Mouse (Mus musculus): ENCODE results near the gene Rnf31. TPM values are rescaled to one million over a fixed set of nuclear protein-coding genes. Genes with fewer than 3 reads are reported as not detected.

The Rnf31 gene
- polyA plus RNA-seq, 1 experiment from 2014 or later = 18.1 TPM

DNA sequence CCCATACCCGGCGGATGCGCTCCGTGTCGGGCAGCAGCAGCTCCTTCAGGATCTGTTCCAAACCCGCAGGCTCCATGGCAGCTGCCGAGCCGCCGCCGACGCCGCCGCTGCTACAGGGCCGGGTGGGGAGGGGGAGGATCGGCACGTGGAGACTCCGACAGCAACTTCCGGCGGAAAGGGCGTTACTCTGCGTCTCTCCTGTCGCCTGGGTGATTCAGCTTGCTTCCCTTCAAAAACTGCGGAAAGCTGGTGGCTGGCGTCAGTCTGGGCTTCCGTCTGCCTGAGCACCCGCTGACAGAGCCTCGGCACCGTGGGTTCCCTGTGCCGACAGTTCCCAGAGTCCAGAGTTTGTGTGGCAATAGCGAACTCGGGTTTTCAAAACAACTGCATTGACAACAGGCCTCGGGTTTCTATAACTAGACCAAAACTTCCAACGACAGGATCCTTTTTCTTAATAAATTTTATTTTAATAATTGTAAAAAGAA, 44.1 kb downstream of the Rnf31 start, which contains the start of gene Ipo4:
Gene Ipo4 (minus strand): TSS at position 435 of the 485 bp plus-strand sequence.
- peak within 1 kb of the TSS; percentile 69 for H3K4me3 ChIP-seq (ENCODE audit: low read length)
- H3K9ac ChIP-seq (ENCODE audit: low read length) = peak within 1 kb of the TSS; percentile 76
- ATAC-seq (ENCODE audit: low read depth) = peak; percentile 94
- H3K27ac ChIP-seq (ENCODE audit: low read length) = peak within 1 kb of the TSS; percentile 69
- H3K9me3 ChIP-seq (ENCODE audit: control insufficient read depth, low read length) = no peaks in the 10 kb centered on the region
- H3K27me3 ChIP-seq (ENCODE audit: control insufficient read depth, insufficient read depth, low read depth, low read length) = no peaks in the 10 kb centered on the region
- peaks cover 5% of the 10 kb centered on the region; the same call in 1 of the 2 replicates for H3K4me1 ChIP-seq (replicated peaks; ENCODE audit: control insufficient read depth, insufficient read depth, low read length)
- peak within 1 kb of the TSS; percentile 86 for H3K4me2 ChIP-seq (ENCODE audit: low read depth, low read length)
- peaks cover 58% of the 10 kb centered on the region for H3K36me3 ChIP-seq (ENCODE audit: control insufficient read depth, insufficient read depth, low read length)
- WGBS = 1% methylated on average over 33 of the region's 33 CpGs

DNA sequence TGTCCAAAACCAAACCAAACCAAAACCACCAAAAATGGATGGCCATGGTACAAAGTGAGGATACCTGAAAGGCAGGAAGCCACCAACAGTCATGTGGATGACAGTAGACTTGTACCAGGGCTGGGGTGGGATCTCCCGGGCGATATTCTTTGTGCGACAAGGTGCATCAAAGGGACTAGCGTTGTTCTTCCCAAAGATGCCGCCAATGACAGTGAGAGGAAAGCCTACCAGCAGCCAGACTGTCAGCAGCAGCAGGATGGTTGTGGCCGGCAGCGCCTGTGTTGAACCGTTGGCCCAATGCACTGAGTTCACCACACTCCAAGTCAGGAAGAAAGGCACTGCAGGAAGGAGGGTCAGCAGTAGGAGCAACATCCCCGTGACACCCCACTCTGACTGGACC, 46.3 kb downstream of the Rnf31 start, which contains the start of gene Gm49378:
Gene Gm49378 (minus strand): TSS at position 101 of the 400 bp plus-strand sequence.
- ATAC-seq (ENCODE audit: low read depth) = no peak
- Histone ChIP-seq H3K27me3 (ENCODE audit: control insufficient read depth, insufficient read depth, low read depth, low read length) (no peaks in the 10 kb centered on the region), H3K27ac (ENCODE audit: low read length) (no peak within 1 kb of the TSS), H3K9me3 (ENCODE audit: control insufficient read depth, low read length) (no peaks in the 10 kb centered on the region), H3K9ac (ENCODE audit: low read length) (no peak within 1 kb of the TSS), H3K36me3 (ENCODE audit: control insufficient read depth, insufficient read depth, low read length) (peaks cover 48% of the 10 kb centered on the region), H3K4me2 (ENCODE audit: low read depth, low read length) (no peak within 1 kb of the TSS), H3K4me3 (ENCODE audit: low read length) (no peak within 1 kb of the TSS), H3K4me1 (replicated peaks; ENCODE audit: control insufficient read depth, insufficient read depth, low read length) (peaks cover 12% of the 10 kb centered on the region; the same call in 1 of the 2 replicates)
- WGBS = 97% methylated on average over 9 of the region's 9 CpGs

DNA sequence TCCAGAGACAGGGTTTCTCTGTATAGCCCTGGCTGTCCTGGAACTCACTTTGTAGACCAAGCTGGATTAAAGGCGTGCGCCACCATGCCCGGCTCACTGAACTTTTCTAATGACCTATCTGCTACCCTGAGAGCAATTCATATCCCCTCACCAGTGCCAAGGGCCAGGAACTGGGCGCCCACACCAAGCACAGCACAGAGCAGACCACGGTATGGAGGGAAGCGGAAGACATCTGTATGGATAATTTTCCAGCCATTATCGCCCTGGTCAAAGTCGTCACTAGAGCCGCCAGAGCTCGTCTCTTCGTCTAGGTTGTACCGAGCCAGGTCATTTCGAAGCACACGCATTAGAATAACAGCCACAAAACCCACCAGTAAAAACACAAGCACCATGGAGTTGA, 49.3 kb downstream of the Rnf31 start:
- Histone ChIP-seq H3K4me3 (ENCODE audit: low read length) (no peak overlapping the region), H3K36me3 (ENCODE audit: control insufficient read depth, insufficient read depth, low read length) (peaks cover 39% of the 10 kb centered on the region), H3K4me1 (replicated peaks; ENCODE audit: control insufficient read depth, insufficient read depth, low read length) (peaks cover 13% of the 10 kb centered on the region), H3K27me3 (ENCODE audit: control insufficient read depth, insufficient read depth, low read depth, low read length) (no peaks in the 10 kb centered on the region), H3K9me3 (ENCODE audit: control insufficient read depth, low read length) (no peaks in the 10 kb centered on the region), H3K9ac (ENCODE audit: low read length) (no peak overlapping the region), H3K27ac (ENCODE audit: low read length) (no peak overlapping the region), H3K4me2 (ENCODE audit: low read depth, low read length) (no peak overlapping the region)
- no peak for ATAC-seq (ENCODE audit: low read depth)
- 96% methylated on average over 14 of the region's 14 CpGs for WGBS

DNA sequence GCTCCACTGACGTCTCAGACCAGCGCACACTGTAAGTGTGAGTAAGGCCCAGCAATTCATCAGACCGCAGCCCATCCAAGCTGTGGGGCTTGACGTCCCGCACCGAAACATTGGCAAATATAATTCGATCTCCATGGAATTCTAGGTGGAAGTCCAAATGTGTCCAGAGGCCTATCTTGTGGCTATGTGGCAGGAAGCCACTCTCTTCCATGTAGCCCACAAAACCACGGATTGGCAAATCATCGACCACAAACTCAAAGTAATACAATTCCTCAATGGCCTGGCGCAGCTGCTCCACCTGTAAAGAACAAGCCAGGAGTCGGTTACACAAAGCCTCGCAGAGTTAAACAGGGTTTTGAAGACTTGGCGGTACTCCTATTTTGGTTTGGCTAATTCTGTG, 49.8 kb downstream of the Rnf31 start:
- Histone ChIP-seq H3K36me3 (ENCODE audit: control insufficient read depth, insufficient read depth, low read length) (peaks cover 38% of the 10 kb centered on the region), H3K9ac (ENCODE audit: low read length) (no peak overlapping the region), H3K4me2 (ENCODE audit: low read depth, low read length) (no peak overlapping the region), H3K9me3 (ENCODE audit: control insufficient read depth, low read length) (no peaks in the 10 kb centered on the region), H3K4me1 (replicated peaks; ENCODE audit: control insufficient read depth, insufficient read depth, low read length) (peaks cover 13% of the 10 kb centered on the region), H3K27ac (ENCODE audit: low read length) (no peak overlapping the region), H3K4me3 (ENCODE audit: low read length) (no peak overlapping the region), H3K27me3 (ENCODE audit: control insufficient read depth, insufficient read depth, low read depth, low read length) (no peaks in the 10 kb centered on the region)
- ATAC-seq (ENCODE audit: low read depth) = no peak
- 91% methylated on average over 13 of the region's 13 CpGs for WGBS

DNA sequence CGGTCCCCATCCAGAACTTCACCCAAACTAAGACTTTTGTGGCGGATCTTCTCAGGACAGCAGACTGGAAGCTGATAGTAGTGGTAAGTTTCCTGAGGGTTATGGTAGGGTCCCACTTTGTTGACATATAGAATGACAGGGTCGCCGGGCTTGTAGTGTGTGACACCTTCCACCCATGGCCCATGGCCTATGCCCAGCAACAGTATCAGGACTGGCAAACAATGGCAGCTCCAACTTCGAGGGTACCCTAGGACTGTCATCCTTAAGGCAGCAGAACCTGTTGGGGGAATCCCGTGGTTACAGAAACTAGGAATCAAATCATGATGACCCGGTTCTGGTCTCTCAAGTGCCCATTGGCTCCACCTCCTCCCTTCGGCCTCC, 51.2 kb downstream of the Rnf31 start:
- 0 out of 2 replicates have a peak, but pooled peaks have one; percentile 20 for ATAC-seq (ENCODE audit: low read depth)
- Histone ChIP-seq H3K9me3 (ENCODE audit: control insufficient read depth, low read length) (no peaks in the 10 kb centered on the region), H3K4me3 (ENCODE audit: low read length) (peak overlapping the region; percentile 96), H3K36me3 (ENCODE audit: control insufficient read depth, insufficient read depth, low read length) (peaks cover 32% of the 10 kb centered on the region), H3K4me2 (ENCODE audit: low read depth, low read length) (peak overlapping the region; percentile 87), H3K9ac (ENCODE audit: low read length) (peak overlapping the region; percentile 98), H3K4me1 (replicated peaks; ENCODE audit: control insufficient read depth, insufficient read depth, low read length) (peaks cover 13% of the 10 kb centered on the region), H3K27me3 (ENCODE audit: control insufficient read depth, insufficient read depth, low read depth, low read length) (no peaks in the 10 kb centered on the region), H3K27ac (ENCODE audit: low read length) (peak overlapping the region; percentile 97)
- 12% methylated on average over 8 of the region's 8 CpGs for WGBS

DNA sequence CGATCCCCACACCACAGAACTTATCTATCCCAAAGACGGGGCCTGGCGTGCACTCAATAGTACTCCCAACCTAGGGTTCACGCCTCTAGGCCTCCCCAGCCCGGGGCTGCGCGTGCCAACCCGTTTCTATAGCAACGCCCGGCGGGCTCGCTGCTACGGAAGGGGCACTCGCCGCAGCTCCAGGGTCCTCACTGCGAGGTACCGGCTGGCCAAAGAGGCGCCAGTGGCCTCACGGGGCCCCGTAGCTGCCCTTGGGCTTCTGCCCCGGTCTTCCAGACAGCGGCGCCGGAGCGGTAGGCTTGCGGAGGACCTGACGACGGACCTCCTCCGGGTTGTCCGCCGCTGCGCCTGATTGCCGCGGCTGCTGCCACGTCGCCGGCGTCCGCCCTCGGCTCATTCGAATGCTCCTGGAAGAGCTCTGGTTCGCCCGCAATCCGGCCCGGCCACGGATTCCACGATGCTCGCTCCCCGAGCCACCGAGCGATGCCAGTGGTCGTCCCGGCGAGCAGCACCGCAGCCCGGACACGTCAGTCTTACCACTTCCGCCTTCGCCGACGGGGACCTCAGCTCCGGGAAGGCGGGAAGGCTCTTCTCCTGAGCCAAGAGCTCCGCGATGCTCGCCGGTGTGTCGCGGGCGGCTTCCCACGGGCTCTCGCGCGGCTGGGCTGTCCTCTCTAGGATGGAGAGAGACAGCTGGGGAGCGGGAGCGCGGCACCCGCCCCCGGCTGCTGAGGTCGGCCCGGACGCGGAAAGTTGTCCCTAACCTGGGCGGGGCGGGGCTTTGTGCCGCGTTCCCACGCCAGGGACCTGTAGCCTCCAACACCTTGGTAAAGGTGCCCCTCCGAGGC, 51.8 kb downstream of the Rnf31 start, which contains the start of gene Tm9sf1:
Gene Tm9sf1 (minus strand): TSS at position 747 of the 848 bp plus-strand sequence.
- peak within 1 kb of the TSS; percentile 97 for H3K27ac ChIP-seq (ENCODE audit: low read length)
- H3K27me3 ChIP-seq (ENCODE audit: control insufficient read depth, insufficient read depth, low read depth, low read length) = no peaks in the 10 kb centered on the region
- H3K36me3 ChIP-seq (ENCODE audit: control insufficient read depth, insufficient read depth, low read length) = peaks cover 26% of the 10 kb centered on the region
- no peaks in the 10 kb centered on the region for H3K9me3 ChIP-seq (ENCODE audit: control insufficient read depth, low read length)
- peak within 1 kb of the TSS; percentile 96 for H3K4me3 ChIP-seq (ENCODE audit: low read length)
- peak; percentile 90 for ATAC-seq (ENCODE audit: low read depth)
- H3K4me1 ChIP-seq (replicated peaks; ENCODE audit: control insufficient read depth, insufficient read depth, low read length) = peaks cover 13% of the 10 kb centered on the region
- H3K4me2 ChIP-seq (ENCODE audit: low read depth, low read length) = peak within 1 kb of the TSS; percentile 87
- H3K9ac ChIP-seq (ENCODE audit: low read length) = peak within 1 kb of the TSS; percentile 98
- WGBS = under 1% methylated on average over 87 of the region's 89 CpGs

DNA sequence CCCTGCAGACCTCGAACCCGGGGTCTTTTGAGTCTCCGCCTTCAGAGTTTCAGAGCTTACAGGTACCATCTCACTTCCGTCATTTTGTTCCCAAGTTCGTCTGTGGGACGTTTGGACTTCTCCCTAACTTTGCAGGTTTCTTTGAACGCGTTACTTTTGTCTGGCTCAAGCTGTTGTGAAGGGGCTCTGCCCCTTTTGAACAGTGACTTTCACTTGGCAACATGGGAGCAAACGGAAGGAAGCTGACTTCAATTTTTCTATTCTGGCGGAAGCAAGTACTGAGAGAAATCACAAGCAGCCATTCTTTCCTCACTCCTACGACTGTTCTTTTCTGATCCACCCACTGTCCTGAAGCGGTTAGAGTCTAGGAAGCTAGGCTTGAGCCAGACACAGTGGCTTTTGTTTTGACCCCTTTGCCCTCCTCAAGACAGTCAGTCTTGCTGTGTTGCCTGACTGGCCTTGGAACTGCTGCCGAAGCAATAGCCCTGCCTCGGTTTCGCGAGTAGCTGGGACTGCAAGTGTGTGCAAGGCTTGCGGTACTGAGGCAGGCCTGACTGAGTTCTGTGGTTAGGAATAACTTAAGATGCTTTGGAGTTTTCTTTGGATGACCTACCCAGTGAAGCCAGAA, 52.9 kb downstream of the Rnf31 start:
- Histone ChIP-seq H3K27me3 (ENCODE audit: control insufficient read depth, insufficient read depth, low read depth, low read length) (no peaks in the 10 kb centered on the region), H3K4me2 (ENCODE audit: low read depth, low read length) (peak overlapping the region; percentile 87), H3K9me3 (ENCODE audit: control insufficient read depth, low read length) (no peaks in the 10 kb centered on the region), H3K4me3 (ENCODE audit: low read length) (peak overlapping the region; percentile 96), H3K36me3 (ENCODE audit: control insufficient read depth, insufficient read depth, low read length) (peaks cover 19% of the 10 kb centered on the region), H3K9ac (ENCODE audit: low read length) (peak overlapping the region; percentile 98), H3K4me1 (replicated peaks; ENCODE audit: control insufficient read depth, insufficient read depth, low read length) (peaks cover 13% of the 10 kb centered on the region), H3K27ac (ENCODE audit: low read length) (peak overlapping the region; percentile 97)
- 14% methylated on average over 17 of the region's 17 CpGs for WGBS
- ATAC-seq (ENCODE audit: low read depth) = no peak

DNA sequence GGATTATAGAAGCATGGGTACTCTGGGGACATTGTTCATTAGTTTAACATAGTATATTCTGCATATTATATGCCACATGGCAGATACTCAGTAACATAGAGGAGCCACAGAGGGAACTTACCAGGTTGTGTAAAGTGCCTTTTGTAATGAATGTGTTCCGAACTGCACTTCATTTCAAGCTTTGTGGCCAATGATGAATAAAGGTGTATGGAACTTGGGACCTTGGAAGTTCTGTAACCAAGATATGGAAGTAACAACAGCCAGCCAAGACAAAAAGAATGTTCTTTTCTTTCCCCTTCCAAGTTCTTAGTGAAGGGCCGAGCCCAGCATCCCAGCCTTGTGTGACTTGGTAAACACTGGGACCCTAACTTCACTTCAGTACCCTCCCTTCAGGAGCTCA, 58.4 kb downstream of the Rnf31 start, which contains the start of gene Tssk4:
Gene Tssk4 (plus strand): TSS at position 301 of the 400 bp plus-strand sequence.
- H3K27ac ChIP-seq (ENCODE audit: low read length) = no peak within 1 kb of the TSS
- ATAC-seq (ENCODE audit: low read depth) = no peak
- H3K4me1 ChIP-seq (replicated peaks; ENCODE audit: control insufficient read depth, insufficient read depth, low read length) = peaks cover 1% of the 10 kb centered on the region
- H3K4me2 ChIP-seq (ENCODE audit: low read depth, low read length) = no peak within 1 kb of the TSS
- no peak within 1 kb of the TSS for H3K9ac ChIP-seq (ENCODE audit: low read length)
- H3K27me3 ChIP-seq (ENCODE audit: control insufficient read depth, insufficient read depth, low read depth, low read length) = no peaks in the 10 kb centered on the region
- H3K9me3 ChIP-seq (ENCODE audit: control insufficient read depth, low read length) = no peaks in the 10 kb centered on the region
- WGBS = 93% methylated on average over 2 of the region's 2 CpGs
- no peak within 1 kb of the TSS for H3K4me3 ChIP-seq (ENCODE audit: low read length)
- H3K36me3 ChIP-seq (ENCODE audit: control insufficient read depth, insufficient read depth, low read length) = no peaks in the 10 kb centered on the region

DNA sequence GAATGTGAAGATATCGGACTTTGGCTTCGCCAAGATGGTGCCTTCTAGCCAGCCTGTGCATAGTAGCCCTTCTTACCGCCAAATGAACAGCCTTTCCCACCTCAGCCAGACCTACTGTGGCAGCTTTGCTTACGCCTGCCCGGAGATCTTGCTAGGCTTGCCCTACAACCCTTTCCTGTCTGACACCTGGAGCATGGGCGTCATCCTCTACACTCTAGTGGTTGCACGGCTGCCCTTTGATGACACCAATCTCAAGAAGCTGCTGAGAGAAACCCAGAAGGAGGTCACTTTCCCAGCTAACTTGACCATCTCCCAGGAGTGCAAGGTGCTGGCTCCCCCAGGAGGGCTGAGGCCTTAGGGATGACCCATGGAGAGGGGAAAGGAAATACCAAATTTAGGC, 60.0 kb downstream of the Rnf31 start:
- H3K4me3 ChIP-seq (ENCODE audit: low read length) = no peak overlapping the region
- H3K9me3 ChIP-seq (ENCODE audit: control insufficient read depth, low read length) = no peaks in the 10 kb centered on the region
- no peak overlapping the region for H3K27ac ChIP-seq (ENCODE audit: low read length)
- H3K27me3 ChIP-seq (ENCODE audit: control insufficient read depth, insufficient read depth, low read depth, low read length) = no peaks in the 10 kb centered on the region
- H3K4me2 ChIP-seq (ENCODE audit: low read depth, low read length) = no peak overlapping the region
- H3K9ac ChIP-seq (ENCODE audit: low read length) = no peak overlapping the region
- H3K4me1 ChIP-seq (replicated peaks; ENCODE audit: control insufficient read depth, insufficient read depth, low read length) = no peaks in the 10 kb centered on the region
- no peak for ATAC-seq (ENCODE audit: low read depth)
- no peaks in the 10 kb centered on the region for H3K36me3 ChIP-seq (ENCODE audit: control insufficient read depth, insufficient read depth, low read length)
- WGBS = 81% methylated on average over 7 of the region's 7 CpGs
